ENCODE assay signal across 9 mouse cellular contexts in the genomic region with DNA sequence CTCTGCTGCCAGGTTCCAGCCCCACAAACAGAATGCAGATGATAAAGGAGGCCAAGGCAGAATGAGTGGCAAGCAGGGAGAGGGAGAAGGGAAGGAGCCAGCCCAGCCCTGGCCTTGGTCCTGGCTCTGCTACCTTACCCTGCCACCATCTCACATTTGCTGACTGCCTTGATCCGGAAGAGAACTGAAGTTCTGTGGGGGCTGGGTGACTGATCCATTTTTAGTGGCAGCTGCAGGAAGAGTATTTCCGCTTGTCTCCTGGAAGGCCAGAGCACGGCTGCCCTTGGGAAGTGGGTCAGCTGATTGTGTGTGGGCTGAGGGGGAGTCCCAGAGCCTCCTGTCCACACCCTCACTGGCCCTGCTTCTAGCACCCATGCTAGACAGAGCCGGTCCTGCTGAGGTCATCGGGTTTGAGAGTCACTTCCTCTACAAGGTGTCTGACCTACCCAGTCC. TPM values are rescaled to one million over a fixed set of nuclear protein-coding genes. Genes with fewer than 3 reads are reported as not detected.
A peak's percentile ranks its signal among the peaks of the same experiment; 100 is the strongest.
DNase-seq lines count a peak whose midpoint lies in the region; ATAC-seq and TF ChIP-seq lines count a peak whose summit lies in the region.
"Had no signal": no experiment of that assay in that cellular context is flagged by ENCODE, and none has a peak within 500 bp of the region (broad histone marks: within the 10 kb centered on the region; RNA-seq: fewer than 3 reads in every experiment).

No protein-coding gene starts in this region.

- no peaks in the 10 kb centered on the region for H3K4me1 ChIP-seq in midbrain, embryonic 16.5 days (ENCODE audit: control insufficient read depth, insufficient read depth, low read length)
- no peaks in the 10 kb centered on the region for H3K4me1 ChIP-seq in midbrain, embryonic 11.5 days (ENCODE audit: control insufficient read depth, insufficient read depth, low read length)
- peaks cover 14% of the 10 kb centered on the region for H3K4me1 ChIP-seq in intestine, embryonic 16.5 days (ENCODE audit: control insufficient read depth, insufficient read depth, low read length)
- peaks cover 30% of the 10 kb centered on the region for H3K4me1 ChIP-seq in liver, embryonic 12.5 days

- H3K4me3 ChIP-seq in midbrain, embryonic 16.5 days (ENCODE audit: low read depth, low read length), result no peak overlapping the region
- no peak overlapping the region for H3K4me3 ChIP-seq in midbrain, embryonic 11.5 days (ENCODE audit: low read depth, low read length)
- no peak overlapping the region for H3K4me3 ChIP-seq in intestine, embryonic 16.5 days (ENCODE audit: low read length)
- H3K4me3 ChIP-seq in liver, embryonic 12.5 days, result no peak overlapping the region
- H3K4me3 ChIP-seq: midbrain, embryonic 12.5 days had no signal

- WGBS in midbrain, embryonic 16.5 days, result 80% methylated on average over 5 of the region's 5 CpGs
- 73% methylated on average over 5 of the region's 5 CpGs for WGBS in midbrain, embryonic 11.5 days
- 56% methylated on average over 5 of the region's 5 CpGs for WGBS in intestine, embryonic 16.5 days
- WGBS in liver, embryonic 12.5 days (ENCODE audit: insufficient replicate concordance), result 33% methylated on average over 5 of the region's 5 CpGs

- no peak for TF ChIP-seq CTCF in brain, embryonic 14.5 days (IDR thresholded peaks at IDR 0.05; ENCODE audit: borderline replicate concordance, extremely low read depth, insufficient read depth, insufficient read length)

- peak overlapping the region; percentile 18 for H3K27ac ChIP-seq in midbrain, embryonic 16.5 days (ENCODE audit: low read length)
- no peak overlapping the region for H3K27ac ChIP-seq in midbrain, embryonic 11.5 days (ENCODE audit: low read depth, low read length)
- peak overlapping the region; percentile 48; the same call in 1 of the 2 replicates for H3K27ac ChIP-seq in intestine, embryonic 16.5 days (ENCODE audit: low read length)
- H3K27ac ChIP-seq in liver, embryonic 12.5 days, result peak overlapping the region; percentile 61
- H3K27ac ChIP-seq: midbrain, embryonic 12.5 days had no signal

- no peaks in the 10 kb centered on the region for H3K27me3 ChIP-seq in midbrain, embryonic 16.5 days (ENCODE audit: control insufficient read depth, insufficient read depth, low read depth, low read length)
- no peaks in the 10 kb centered on the region for H3K27me3 ChIP-seq in midbrain, embryonic 11.5 days (ENCODE audit: control insufficient read depth, insufficient read depth, low read length)
- no peaks in the 10 kb centered on the region for H3K27me3 ChIP-seq in intestine, embryonic 16.5 days (replicated peaks; ENCODE audit: control insufficient read depth, insufficient read depth, low read length)
- H3K27me3 ChIP-seq in liver, embryonic 12.5 days (replicated peaks), result no peaks in the 10 kb centered on the region
- H3K27me3 ChIP-seq: midbrain, embryonic 12.5 days had no signal

- H3K9ac ChIP-seq in midbrain, embryonic 16.5 days (ENCODE audit: low read depth, low read length), result 0 out of 2 replicates have a peak overlapping the region, but pooled peaks have one; percentile 20
- no peak overlapping the region for H3K9ac ChIP-seq in midbrain, embryonic 11.5 days (ENCODE audit: low read length)
- no peak overlapping the region for H3K9ac ChIP-seq in intestine, embryonic 16.5 days (ENCODE audit: low read depth, low read length)
- no peak overlapping the region for H3K9ac ChIP-seq in liver, embryonic 12.5 days
- H3K9ac ChIP-seq: midbrain, embryonic 12.5 days had no signal

- DNase-seq in midbrain, embryonic 11.5 days (ENCODE audit: low spot score, missing footprints), result no peak
- peak; percentile 15 for DNase-seq in brain, embryonic 14.5 days (ENCODE audit: low read depth)
- DNase-seq in gastrocnemius, postnatal 4 days (ENCODE audit: low spot score in 2 of 2), result peak; percentile 29 to 45
- DNase-seq in ovary, postnatal 14 days (ENCODE audit: low spot score), result peak; percentile 12
- DNase-seq in urinary bladder, adult 18-20 months (ENCODE audit: low spot score in 2 of 2), result no peak

- no peak overlapping the region for H3K4me2 ChIP-seq in midbrain, embryonic 16.5 days (ENCODE audit: low read length)
- no peak overlapping the region for H3K4me2 ChIP-seq in midbrain, embryonic 11.5 days
- no peak overlapping the region for H3K4me2 ChIP-seq in intestine, embryonic 16.5 days (ENCODE audit: low read depth, low read length)
- no peak overlapping the region for H3K4me2 ChIP-seq in liver, embryonic 12.5 days
- H3K4me2 ChIP-seq: midbrain, embryonic 12.5 days had no signal

- H3K36me3 ChIP-seq in midbrain, embryonic 16.5 days (ENCODE audit: control insufficient read depth, insufficient read depth, low read length), result peaks cover 20% of the 10 kb centered on the region
- H3K36me3 ChIP-seq in midbrain, embryonic 11.5 days (ENCODE audit: control insufficient read depth, insufficient read depth, low read length), result 0 out of 2 replicates have a peak, but pooled peaks cover 5% of the 10 kb centered on the region
- peaks cover 10% of the 10 kb centered on the region for H3K36me3 ChIP-seq in intestine, embryonic 16.5 days (ENCODE audit: control insufficient read depth, insufficient read depth, low read length)
- peaks cover 90% of the 10 kb centered on the region for H3K36me3 ChIP-seq in liver, embryonic 12.5 days

- H3K9me3 ChIP-seq in midbrain, embryonic 16.5 days (replicated peaks; ENCODE audit: control insufficient read depth, low read length, poor library complexity, severe bottlenecking), result no peaks in the 10 kb centered on the region
- H3K9me3 ChIP-seq in midbrain, embryonic 11.5 days (ENCODE audit: control insufficient read depth, low read length), result no peaks in the 10 kb centered on the region
- H3K9me3 ChIP-seq in intestine, embryonic 16.5 days (ENCODE audit: control insufficient read depth, low read length), result no peaks in the 10 kb centered on the region
- H3K9me3 ChIP-seq in liver, embryonic 12.5 days (replicated peaks), result no peaks in the 10 kb centered on the region
- H3K9me3 ChIP-seq: midbrain, embryonic 12.5 days had no signal

- TF ChIP-seq POLR2A in brain, embryonic 14.5 days (IDR thresholded peaks at IDR 0.05; ENCODE audit: borderline replicate concordance, extremely low read depth, insufficient read depth, insufficient read length, poor library complexity, severe bottlenecking), result no peak

- ATAC-seq in midbrain, embryonic 16.5 days, result 0 out of 2 replicates have a peak, but pooled peaks have one; percentile 44
- ATAC-seq in midbrain, embryonic 11.5 days (ENCODE audit: low FRiP score), result no peak
- peak; percentile 51; the same call in 1 of the 2 replicates for ATAC-seq in intestine, embryonic 16.5 days
- ATAC-seq in liver, embryonic 12.5 days, result peak; percentile 48

RNA-seq across cellular contexts. Expression of gene Dnm2, which starts 38.5 kb away (rescaled TPM):
- 63.2 and 64.5 TPM in 2 replicates for polyA plus RNA-seq in midbrain, embryonic 16.5 days (2015; fragmentation: Nextera tagmentation; extraction: Ambion mirVana)
- 55.0 and 60.6 TPM in 2 replicates for polyA plus RNA-seq in midbrain, embryonic 11.5 days (2014; fragmentation: Nextera tagmentation; extraction: Ambion mirVana)
- polyA plus RNA-seq in brain, embryonic 14.5 days (2012; rRNA removed), result 79.7 and 92.2 TPM in 2 replicates
- 10 to 100 TPM; 75.0 to 86.0 TPM for total RNA-seq in gastrocnemius, postnatal 4 days (2021)
- 77.7 and 82.5 TPM in 2 replicates for polyA plus RNA-seq in intestine, embryonic 16.5 days (2015; fragmentation: Nextera tagmentation; extraction: Ambion mirVana)
- polyA plus RNA-seq in liver, embryonic 12.5 days (2016; fragmentation: Nextera tagmentation; extraction: Ambion mirVana), result 72.2 and 75.5 TPM in 2 replicates

RNA-seq across cellular contexts. Expression of gene Tmed1, which starts 46.9 kb away (rescaled TPM):
- polyA plus RNA-seq in midbrain, embryonic 16.5 days (2015; fragmentation: Nextera tagmentation; extraction: Ambion mirVana), result 54.5 and 55.2 TPM in 2 replicates
- 64.5 and 68.0 TPM in 2 replicates for polyA plus RNA-seq in midbrain, embryonic 11.5 days (2014; fragmentation: Nextera tagmentation; extraction: Ambion mirVana)
- 40.8 and 49.2 TPM in 2 replicates for polyA plus RNA-seq in brain, embryonic 14.5 days (2012; rRNA removed)
- total RNA-seq in gastrocnemius, postnatal 4 days (2021), result 10 to 100 TPM; 38.3 to 40.6 TPM
- 72.6 and 79.7 TPM in 2 replicates for polyA plus RNA-seq in intestine, embryonic 16.5 days (2015; fragmentation: Nextera tagmentation; extraction: Ambion mirVana)
- 42.8 and 44.0 TPM in 2 replicates for polyA plus RNA-seq in liver, embryonic 12.5 days (2016; fragmentation: Nextera tagmentation; extraction: Ambion mirVana)

RNA-seq across cellular contexts. Expression of gene Qtrt1, which starts 51.5 kb away (rescaled TPM):
- polyA plus RNA-seq in midbrain, embryonic 16.5 days (2015; fragmentation: Nextera tagmentation; extraction: Ambion mirVana), result 51.9 and 54.0 TPM in 2 replicates
- polyA plus RNA-seq in midbrain, embryonic 11.5 days (2014; fragmentation: Nextera tagmentation; extraction: Ambion mirVana), result 46.2 and 46.8 TPM in 2 replicates
- 81.4 and 92.1 TPM in 2 replicates for polyA plus RNA-seq in brain, embryonic 14.5 days (2012; rRNA removed)
- 10 to 100 TPM; 15.1 to 18.5 TPM for total RNA-seq in gastrocnemius, postnatal 4 days (2021)
- 51.1 and 60.3 TPM in 2 replicates for polyA plus RNA-seq in intestine, embryonic 16.5 days (2015; fragmentation: Nextera tagmentation; extraction: Ambion mirVana)
- 31.2 and 32.7 TPM in 2 replicates for polyA plus RNA-seq in liver, embryonic 12.5 days (2016; fragmentation: Nextera tagmentation; extraction: Ambion mirVana)

Comparison
In these comparisons a context has a peak if more than half of its experiments do, and no peak if none do; other contexts are left out.
1. DNase-seq: peak in brain, embryonic 14.5 days (single experiment), gastrocnemius, postnatal 4 days (2 of 2) and ovary, postnatal 14 days (single experiment); none in midbrain, embryonic 11.5 days (single experiment) and urinary bladder, adult 18-20 months (0 of 2).